Mouse (Mus musculus): ENCODE results near the gene Micu2.

The Micu2 gene

DNA sequence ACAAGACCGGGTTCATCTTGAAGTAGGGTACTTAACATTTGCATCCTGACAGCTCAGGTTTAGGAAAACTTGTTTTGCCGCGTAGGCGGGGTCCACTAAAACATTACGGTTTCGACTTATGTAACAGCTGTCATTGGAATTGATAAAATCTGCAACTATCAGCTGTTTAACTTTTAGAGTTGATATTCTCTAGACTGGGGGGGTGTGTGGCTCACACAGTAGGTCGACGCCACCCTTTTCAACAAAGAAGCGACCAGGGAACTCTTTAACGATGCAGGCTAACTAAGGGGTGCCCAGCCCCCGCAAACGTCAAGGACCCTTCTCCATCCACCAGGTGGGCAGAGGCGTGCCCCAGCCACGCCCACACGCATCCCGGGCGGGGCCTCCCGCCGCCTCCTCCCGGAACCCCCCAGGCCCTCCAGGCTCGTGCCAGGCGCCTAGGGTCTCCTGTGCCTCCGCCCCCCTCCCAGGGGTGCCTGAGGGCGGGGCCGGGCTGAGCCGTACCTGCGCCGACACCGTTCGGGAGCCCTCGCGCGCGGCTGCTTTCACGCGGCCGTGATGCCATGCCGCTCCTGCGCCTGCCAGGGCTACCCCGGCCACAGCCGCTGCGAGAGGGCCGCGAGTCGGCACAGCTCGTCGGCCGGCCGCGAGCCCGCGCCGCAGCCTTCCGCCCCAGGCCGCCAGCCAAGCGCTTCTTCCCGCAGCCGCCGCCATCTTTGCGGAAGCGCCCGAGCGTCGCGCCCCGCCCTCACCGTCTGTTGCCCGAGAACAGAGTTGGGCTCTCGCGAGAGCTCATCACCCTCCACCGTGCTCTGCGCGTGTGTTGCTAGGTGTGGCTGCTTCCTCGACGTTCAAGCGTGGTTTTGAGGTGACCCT, at the start of gene Micu2:
Gene Micu2, minus strand, starts transcription at position 737 of the 876 bp plus-strand sequence.
- peak; percentile 92 for DNase-seq (ENCODE audit: low read depth, low spot score)

DNA sequence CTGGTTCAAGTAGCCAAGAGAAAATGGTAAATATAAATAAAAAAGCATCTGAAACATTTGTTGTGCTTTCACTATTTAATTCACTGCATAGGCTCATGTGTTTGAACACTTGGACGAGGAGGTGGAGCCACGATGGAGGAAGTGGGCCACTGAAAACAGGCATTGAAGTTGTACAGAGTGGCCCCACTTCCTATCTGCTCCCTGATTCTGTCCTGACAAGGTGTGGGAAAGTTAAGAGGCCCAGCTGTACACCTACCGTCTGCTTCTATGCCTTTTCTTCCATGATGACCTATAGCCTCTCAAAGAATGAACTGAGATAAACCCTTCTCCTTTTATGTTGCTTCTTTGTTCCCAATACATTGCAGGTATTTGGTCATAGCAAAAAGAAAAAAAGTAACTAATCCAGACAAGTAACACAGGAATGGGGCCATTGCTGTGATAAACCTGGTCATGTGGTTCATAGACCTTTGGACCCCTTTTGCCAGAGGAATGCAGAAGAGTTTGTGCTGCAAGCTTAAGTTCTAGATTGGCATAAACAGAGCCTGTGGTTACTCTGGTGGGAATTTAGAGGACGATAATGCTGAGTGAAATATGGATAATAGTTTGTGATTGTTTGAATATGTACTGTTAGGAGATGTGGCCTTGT, 47.7 kb upstream of the Micu2 start:
- DNase-seq (ENCODE audit: low read depth, low spot score), result no peak

- no peak for DNase-seq (ENCODE audit: low read depth, low spot score)
Measured at GRCm38 (mm10) chr14:58036174-58036573, 37.1 kb upstream of the Micu2 start.

DNA sequence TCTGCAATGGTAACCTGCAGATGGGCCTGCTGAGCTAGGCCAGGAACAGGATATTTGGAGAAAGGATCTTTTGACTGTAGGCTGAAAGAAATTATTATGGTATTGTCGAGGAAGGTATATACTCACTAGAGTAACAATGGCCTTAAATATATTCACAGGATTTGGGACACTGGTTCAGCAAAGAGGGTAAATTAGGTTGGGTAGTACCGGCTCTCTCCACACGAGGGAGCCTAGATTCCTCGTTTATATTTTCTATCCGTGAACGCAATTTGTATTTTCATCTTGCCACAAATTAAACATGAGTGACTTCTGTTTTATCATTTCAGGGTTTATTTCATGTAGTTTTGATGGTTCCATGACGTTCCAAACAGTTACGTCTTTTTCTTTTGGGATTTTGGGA, 35.5 kb upstream of the Micu2 start:
- DNase-seq (ENCODE audit: low read depth, low spot score), result peak; percentile 23

GRCm38 (mm10) chr14:58018869-58019268, 19.8 kb upstream of the Micu2 start:
- peak; percentile 82 for DNase-seq (ENCODE audit: low read depth, low spot score)

GRCm38 (mm10) chr14:58003852-58004251, 4.8 kb upstream of the Micu2 start:
- DNase-seq (ENCODE audit: low read depth, low spot score), result no peak

GRCm38 (mm10) chr14:58002161-58002560, 3.1 kb upstream of the Micu2 start:
- DNase-seq (ENCODE audit: low read depth, low spot score), result no peak

GRCm38 (mm10) chr14:57999402-57999734, 306 bp upstream of the Micu2 start:
- DNase-seq (ENCODE audit: low read depth, low spot score), result no peak

DNA sequence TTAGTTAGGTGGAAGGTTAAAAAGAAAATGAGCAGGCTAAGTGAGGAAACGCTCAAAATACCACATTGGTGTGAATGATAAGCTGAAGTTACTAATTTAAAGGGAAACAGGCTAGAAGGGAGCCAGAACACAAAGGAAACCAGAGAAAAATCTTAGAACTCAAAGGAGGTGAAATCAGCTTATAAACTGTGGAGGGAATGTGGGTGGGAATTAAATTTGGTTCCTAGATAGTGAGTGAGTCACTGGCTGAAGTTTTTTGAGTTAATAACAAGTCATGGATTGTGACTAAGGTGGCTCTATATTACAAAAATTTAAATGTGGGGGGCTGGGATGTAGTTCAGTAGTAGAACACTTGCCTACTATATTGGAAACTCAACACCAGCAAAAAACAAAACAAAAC, 1.6 kb downstream of the Micu2 start:
- no peak for DNase-seq (ENCODE audit: low read depth, low spot score)

GRCm38 (mm10) chr14:57996210-57996609, 2.9 kb downstream of the Micu2 start:
- no peak for DNase-seq (ENCODE audit: low read depth, low spot score)

GRCm38 (mm10) chr14:57991761-57992160, 7.3 kb downstream of the Micu2 start:
- DNase-seq (ENCODE audit: low read depth, low spot score), result no peak

- DNase-seq (ENCODE audit: low read depth, low spot score), result no peak
Measured at GRCm38 (mm10) chr14:57989162-57989561, 9.9 kb downstream of the Micu2 start.

GRCm38 (mm10) chr14:57985780-57986179, 13.3 kb downstream of the Micu2 start:
- no peak for DNase-seq (ENCODE audit: low read depth, low spot score)

GRCm38 (mm10) chr14:57982450-57982849, 16.6 kb downstream of the Micu2 start:
- no peak for DNase-seq (ENCODE audit: low read depth, low spot score)

DNA sequence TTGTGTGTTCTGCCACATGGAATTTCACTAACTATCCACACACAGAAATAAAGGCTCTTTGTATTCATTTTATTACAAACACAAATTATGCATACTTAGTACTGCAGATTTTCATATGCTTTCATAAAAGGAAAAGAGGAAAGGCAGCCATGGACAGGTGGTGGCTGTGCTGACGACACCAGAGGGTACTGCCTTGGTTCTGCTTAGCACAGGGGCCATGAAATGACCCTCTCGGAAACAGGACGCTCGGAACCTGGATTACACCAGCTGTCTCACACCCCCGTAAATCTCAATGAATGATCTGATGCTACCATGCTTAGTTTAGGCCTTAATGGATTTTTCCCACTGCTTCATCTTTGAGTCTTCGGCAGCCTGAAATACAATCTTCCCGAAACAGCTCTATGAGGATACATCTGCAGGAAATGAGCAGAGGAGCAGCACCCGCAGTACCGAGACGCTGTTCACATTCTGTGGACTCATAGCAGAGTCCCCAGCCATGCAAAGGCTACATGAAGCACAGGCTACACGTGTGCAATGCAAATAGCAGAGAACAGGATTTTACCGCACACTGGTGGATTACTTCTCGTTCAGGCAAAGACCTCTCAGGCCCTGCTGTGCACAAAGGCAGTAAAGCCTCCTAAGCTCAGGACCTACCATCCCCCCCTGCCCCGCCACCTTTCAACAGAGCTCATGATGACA, 17.2 kb downstream of the Micu2 start:
- no peak for DNase-seq (ENCODE audit: low read depth, low spot score)

DNA sequence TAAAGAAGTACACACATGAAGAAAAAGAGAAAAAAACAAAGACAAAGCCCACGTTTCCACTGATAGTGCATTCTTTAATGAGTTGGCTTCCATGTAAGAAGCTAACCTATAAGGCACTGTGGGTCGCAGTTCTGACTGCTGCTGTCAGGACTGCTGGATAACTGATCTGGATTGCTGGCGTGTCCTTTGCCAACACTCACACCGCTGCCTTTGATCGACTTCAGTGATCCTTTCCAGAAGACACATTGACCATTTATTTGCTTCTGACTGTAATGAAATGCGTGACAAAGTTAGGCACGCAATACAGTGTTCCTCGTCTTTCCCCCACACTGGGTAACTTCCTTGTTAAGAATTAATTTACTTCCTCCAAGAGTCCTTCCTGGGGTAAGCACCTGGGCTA, 18.3 kb downstream of the Micu2 start:
- no peak for DNase-seq (ENCODE audit: low read depth, low spot score)

GRCm38 (mm10) chr14:57980179-57980578, 18.9 kb downstream of the Micu2 start:
- DNase-seq (ENCODE audit: low read depth, low spot score), result no peak

DNA sequence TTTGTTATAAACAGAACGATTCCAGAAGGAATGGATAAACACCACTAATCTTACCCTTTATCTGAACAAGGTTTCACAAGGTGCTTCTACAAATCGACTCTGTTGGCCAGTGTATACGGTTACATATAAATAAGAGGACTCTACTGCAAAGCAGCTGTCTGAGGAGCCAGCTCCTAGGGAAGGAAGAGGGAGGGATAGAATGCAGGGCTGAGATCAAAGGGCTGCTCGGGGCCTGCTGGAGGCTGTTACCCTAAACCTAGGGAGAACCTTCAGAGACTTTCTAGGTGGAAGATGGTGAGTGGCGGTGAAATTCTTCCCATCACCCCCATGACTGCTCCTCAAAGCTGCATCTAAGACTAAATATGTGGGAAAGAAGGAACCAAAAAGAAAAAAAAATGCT, 20.9 kb downstream of the Micu2 start:
- no peak for DNase-seq (ENCODE audit: low read depth, low spot score)

GRCm38 (mm10) chr14:57975656-57976055, 23.4 kb downstream of the Micu2 start:
- DNase-seq (ENCODE audit: low read depth, low spot score), result no peak

GRCm38 (mm10) chr14:57971986-57972525, 27.0 kb downstream of the Micu2 start:
- peak; percentile 13 for DNase-seq (ENCODE audit: low read depth, low spot score)

- DNase-seq (ENCODE audit: low read depth, low spot score), result no peak
Measured at GRCm38 (mm10) chr14:57968873-57969272, 30.2 kb downstream of the Micu2 start.

DNA sequence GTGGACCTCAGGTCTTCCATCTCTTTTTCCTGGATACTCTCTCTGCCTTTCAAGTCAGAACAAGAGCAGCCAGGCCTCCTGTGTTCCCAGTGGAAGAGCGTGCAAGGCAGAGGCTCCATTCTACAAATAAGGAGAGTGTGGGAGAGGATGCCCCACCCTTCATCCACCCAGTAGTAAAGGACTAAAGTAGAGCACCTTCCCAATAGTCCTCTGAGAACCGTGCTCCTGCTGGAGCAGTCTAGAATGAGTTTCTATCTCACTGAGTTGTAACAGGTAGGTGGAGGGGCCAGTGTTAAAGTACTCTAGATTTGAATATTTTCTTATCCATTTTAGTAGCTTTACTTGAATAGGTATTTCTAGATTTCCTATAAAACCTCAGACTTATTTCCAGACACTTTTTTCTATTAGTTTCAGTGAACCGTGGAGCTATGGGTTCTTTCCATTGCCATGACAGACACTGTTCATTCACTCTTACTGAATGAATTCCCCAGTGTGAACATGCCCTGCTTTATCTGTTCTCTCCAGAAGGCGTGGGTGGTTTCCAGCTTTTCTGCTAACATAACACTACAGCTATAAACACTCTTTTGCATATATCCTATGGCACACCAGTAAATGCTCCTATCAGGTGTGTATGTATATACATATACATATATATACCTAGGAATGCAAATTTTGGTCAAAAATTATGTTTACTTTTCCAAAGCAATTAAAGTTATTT, 31.8 kb downstream of the Micu2 start:
- no peak for DNase-seq (ENCODE audit: low read depth, low spot score)
